Mouse (Mus musculus): ENCODE data around the gene Cc2d2a.

Cc2d2a gene

DNA sequence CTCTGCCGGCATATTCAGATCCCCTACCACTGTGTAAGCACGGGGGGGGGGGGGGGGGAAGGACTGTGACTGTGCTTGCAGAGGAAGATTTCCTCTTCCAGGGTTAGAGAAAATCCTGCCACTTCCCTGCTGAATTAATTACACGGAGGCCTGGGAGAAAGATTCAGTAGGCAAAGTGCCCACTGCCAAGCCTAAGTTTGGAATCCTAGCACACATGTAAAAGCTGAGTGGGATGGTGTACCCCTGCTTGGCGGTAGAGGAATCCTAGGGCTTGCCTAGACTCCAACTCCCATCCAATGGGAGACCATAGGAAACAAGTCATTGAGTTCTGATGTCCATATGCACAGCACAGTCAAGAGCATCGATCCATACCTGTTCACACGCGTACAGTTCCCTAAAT is 61.7 kb downstream of the Cc2d2a start:
- DNase-seq (ENCODE audit: low read depth in 2 of 2, low spot score in 2 of 2): no peak

DNA sequence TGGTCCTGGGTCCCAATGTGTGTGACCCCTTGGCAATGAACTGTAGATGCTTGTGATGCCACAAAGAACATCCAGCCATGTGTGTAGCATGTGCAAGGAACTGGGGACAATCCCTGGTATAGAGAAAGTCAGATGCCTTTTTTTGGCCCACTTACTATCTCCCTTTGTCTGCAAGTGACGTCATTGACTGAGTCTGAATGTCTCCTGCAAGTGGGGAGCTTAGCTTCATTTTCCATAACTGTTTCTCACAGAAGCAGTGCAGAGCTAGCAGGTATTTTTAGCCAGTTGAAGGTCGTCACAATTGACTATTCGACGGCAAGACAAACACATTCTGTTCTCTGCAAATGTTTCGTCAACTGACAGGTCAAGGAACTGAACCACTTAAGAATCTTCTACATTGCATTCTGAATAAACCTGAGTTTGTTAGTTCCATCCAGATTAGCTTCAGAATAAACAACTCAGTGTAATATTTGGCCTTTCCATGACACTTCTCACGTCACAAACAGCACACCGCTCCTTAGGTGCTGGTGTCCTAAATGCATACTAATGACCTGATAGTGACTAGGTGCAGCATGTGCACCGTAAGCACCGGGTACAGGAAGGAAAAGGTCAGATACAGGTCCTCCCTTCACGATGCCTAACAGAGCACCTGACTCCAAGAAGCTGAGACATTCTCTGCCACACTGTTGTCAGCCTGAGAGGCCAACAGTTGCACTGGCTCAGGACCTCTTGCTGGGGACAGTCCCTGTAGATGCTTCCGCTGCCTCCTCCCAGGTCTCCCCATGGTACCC is 66.4 kb downstream of the Cc2d2a start:
- DNase-seq (ENCODE audit: low read depth in 2 of 2, low spot score in 2 of 2): no peak

DNA sequence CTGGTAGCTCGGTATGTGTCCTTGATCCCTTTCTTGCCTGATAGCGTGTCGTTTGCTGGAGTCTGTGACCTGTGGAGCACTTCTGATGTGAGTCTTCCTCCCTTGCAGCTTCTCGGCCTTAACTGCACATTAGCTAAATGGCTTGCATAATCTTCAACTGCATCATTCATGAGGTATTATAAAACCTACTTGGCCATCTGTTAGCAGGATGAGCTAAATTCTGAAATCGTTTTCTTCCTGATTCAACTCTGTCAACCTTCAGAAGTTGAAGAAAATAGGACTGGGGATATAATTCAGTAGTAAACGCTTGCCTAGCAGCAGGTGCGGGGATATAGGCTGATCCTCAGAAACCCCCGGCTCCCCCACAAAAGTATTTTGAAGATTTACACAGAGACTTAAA is 70.2 kb downstream of the Cc2d2a start:
- no peak for DNase-seq (ENCODE audit: low read depth in 2 of 2, low spot score in 2 of 2)

DNA sequence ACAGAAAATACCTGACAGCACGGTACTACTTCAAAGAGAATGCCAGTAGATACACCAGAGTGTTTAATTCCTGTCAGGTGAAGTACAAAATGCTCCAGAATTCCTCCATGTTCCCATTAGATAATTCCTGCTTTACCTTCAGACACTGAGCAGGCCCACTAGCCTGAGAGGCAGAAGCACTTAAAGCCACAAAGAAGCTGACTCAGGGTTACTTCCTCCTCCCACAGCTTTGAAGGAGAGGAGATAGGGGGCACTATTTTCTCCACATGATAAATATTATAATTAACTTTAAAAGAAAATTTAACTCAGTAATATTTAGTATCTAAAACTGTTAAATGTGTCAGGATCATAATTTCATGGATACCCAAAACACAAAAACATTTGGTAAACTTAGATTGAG is 82.0 kb downstream of the Cc2d2a start:
- DNase-seq (ENCODE audit: low read depth in 2 of 2, low spot score in 2 of 2): no peak

DNA sequence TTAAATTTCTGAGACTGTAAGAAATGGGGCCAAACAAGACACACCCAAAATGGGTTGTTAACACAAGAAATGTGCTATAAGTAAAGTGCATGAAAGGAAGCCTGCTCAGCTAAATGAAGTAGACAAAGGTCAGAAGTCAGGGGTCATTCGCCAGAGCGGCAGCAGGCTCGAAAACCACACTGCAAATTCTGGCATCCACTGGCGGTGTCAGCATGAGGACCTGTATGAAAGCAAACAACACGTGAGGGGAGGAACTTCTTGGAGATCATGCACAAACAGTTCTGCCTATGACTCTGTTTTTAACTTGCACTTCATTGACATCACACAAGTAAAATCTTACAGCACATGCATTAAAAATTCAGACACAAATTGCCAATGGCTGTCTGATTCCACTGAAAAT is 83.0 kb downstream of the Cc2d2a start:
- no peak for DNase-seq (ENCODE audit: low read depth in 2 of 2, low spot score in 2 of 2)

DNA sequence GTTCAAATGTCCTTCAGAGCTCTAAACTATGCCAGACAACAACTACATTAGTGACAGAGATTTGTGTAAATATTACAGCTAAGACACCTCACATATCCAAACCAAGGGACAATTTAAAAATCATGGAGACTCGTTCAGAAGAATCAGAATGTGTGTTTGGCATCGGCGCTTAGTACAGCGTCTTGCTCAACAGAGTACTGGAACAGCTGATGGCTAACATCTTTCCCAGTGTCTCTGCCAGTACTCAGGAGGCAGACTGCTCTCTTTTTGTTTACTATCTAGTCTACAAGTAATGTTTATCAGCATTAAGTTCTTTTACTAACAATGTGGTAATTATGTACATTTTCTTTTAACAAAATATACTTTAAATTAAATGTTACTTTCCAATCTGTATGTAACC is 85.9 kb downstream of the Cc2d2a start:
- no peak for DNase-seq (ENCODE audit: low read depth in 2 of 2, low spot score in 2 of 2)

DNA sequence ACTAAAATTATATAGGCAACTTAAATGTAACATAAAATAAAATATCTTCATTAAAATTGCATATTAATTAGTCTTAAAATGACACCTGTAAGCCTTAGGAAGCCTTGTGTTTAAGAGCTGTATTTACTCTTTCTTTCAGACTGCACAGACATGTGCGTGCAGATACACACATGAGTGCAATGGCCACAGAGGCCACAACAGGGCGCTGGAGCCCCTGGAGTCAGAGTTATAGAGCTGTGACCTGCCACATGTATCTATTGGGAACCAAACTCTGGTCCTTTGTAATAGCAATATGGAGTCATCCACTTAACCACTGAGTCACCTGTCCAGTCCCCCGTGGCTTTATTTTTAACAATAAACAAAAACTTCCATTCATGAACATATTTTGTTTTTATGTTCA is 86.9 kb downstream of the Cc2d2a start:
- DNase-seq (ENCODE audit: low read depth in 2 of 2, low spot score in 2 of 2): no peak

DNA sequence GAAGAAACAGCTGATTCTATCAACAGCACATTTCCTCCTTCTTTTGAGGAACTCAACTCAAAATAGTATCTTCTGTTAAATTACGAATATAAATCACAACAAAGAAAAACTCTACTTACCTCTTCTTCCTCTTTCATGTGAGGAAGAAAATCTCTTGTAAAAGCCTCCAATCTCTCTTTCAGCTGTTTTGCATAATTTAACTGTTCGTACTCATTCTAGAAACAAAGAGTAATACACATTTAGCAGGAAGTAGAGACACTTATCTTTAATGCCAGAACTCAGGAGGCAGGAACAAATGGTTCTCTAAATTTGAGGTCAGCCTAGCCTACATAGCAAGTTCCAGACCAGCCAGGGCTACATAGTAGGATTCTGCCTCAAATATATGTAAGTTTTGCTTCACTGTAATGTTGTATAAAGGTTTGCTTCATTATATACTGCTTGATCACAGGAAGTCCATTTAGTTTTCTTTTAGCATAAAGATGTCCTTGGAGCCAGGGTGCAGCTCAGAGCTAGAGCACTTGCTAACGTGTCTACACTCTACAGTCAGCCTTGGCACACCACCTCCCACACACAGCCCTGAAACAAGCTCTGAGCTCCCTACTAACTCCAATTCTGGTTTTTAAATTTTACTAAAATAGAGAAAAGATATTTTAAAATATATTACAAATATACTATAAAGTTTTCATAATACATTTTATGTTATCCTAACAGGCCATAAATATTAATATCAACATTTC is 108.6 kb downstream of the Cc2d2a start:
- no peak for DNase-seq (ENCODE audit: low read depth in 2 of 2, low spot score in 2 of 2)

DNA sequence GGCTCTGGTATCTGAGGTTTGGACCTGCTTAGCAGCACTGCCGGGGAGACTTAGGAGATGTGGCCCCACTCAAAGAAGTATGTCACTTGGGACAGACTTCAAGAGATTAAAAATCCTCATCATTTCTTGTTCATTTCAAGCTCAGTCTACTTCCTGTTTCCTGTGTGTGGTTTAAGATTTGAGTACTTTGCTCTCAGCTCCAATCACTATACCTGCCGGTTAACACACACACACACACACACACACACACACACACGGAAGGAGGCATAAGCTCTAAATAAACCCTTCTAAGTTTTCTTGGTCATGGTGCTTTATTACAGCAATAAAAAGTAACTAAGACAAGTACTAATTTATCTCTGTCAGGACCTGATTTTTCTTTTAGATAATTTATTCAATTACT is 109.4 kb downstream of the Cc2d2a start:
- DNase-seq (ENCODE audit: low read depth in 2 of 2, low spot score in 2 of 2): peak; percentile 17 to 48

DNA sequence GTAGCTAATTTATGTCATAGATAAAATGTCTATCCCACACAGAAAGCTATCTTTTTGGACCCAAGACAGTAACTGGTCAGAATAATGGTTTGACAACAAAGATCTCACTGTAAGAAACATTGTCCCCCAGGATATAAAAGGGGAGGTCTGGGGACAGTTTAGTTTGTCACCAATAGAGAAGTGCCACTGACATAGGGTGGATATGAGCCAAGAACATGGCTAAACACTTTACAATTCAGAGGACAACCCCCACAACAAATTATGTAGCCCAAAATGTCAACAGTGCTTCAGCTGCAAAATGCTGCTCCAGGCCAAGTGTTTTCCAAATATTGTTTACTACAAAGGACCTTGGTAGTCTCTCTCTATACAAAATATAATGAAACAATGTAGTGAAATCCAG is 114.3 kb downstream of the Cc2d2a start:
- DNase-seq (ENCODE audit: low read depth in 2 of 2, low spot score in 2 of 2): no peak

DNA sequence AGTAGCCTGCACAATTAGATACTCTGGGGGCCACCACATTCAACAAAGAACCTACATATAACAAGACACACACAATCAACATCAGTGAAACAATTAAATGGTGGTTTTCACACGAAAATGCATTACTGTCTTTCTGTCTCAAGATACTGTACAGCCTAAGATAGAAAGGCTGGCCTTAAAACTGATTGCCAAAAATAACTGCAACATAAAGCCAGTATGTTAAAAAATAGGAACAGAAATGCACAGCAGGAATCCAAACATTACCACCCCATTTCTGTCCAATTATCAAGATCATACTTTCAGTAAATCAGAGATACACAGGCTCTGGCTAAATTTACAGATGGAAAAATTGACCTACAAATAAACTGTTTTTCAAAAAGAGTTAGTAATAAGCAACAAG is 114.8 kb downstream of the Cc2d2a start:
- no peak for DNase-seq (ENCODE audit: low read depth in 2 of 2, low spot score in 2 of 2)

DNA sequence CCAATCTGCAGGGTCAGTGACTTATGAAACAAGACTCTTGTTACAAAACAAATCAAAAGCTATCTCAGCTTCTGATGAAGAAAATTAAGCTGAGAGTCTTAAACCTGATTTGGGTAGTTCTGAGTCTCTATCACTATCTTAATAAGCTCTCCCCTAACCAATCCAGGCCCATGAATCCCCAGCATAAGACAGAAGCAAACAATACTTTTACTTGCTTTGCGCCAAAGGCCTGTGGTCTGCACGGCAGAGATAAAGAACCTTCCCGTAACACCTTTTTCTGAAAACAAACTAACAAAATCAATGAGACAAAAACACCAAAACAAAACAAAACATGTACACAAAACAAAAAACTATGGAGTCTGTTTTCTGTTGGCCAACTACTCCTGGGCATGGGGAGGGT is 116.4 kb downstream of the Cc2d2a start:
- DNase-seq (ENCODE audit: low read depth in 2 of 2, low spot score in 2 of 2): no peak

DNA sequence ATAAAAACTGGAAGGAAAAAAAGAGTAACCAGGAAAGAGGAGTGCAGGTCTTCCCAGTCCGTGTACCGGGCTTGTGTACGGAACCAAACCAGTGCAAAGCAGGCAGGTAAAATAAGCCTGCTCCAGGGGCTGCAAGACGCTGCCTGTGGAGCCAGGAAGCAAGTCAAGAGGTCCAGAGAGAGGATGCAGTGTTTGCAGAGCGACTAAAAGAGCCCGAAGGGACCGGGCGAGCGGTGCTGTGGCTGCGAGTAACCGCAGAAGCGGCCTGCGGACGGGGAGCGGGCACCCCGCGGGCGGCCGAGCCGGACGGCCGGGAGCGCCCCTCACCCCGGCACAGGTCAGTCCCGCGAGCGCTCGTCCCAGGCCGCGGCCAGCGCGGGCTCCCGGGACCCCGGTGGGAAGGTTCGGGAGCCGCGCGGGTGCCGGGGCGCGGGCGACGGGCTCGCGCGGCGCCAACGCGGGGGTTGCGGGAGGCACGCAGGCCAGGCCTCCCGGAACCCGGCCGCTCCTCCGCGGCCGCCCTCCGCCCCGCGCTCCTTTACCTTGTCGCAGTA is 119.4 kb downstream of the Cc2d2a start:
- peak; percentile 8 to 25 for DNase-seq (ENCODE audit: low read depth in 2 of 2, low spot score in 2 of 2)

DNA sequence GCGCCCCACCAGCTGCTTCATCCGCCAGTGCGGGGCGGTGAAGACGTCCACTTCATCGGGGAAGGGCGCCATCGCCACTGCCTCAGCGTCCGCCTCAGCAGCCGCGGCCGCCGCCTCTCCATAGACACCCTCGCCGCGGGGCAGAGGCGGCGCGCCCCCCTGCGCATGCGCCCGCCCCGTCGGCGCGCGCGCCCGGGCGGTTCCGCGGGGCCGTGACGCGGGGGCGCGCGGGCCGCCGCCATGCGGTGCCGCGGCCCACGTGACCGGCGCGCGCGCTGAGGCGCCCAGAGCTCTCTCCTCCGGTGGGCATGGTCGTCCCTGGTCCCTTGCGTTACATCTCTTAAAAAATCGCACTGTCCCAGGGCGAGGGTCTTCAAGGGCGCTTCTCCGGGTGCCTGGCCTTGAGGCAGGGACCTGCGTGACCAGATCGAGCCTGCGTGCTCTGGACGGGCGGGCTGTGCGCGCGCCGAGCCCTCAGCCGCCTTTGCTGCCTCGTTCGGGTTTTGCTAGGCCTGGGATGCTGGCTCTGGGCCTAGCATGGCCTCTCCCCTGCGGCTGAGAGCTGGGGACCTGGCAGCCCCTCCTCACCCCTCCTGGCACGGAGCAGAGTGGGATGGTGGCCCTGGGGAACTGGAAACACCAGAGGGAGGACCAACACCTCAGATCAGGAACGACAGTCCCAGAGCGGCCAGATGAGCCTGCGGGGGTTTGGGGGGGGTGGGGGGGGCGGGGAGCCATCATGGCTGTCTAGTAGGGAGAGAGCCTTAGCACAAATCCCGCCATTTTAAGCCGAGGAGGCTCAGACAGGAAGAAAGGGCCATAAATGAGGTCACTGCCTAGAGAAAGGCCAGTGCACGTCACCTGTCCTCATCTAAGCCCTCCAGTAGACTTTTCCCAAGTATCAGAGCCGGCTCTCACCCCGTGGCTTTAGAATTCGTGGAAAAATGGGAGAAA is 120.1 kb downstream of the Cc2d2a start:
- DNase-seq (ENCODE audit: low read depth in 2 of 2, low spot score in 2 of 2): peak; percentile 70

DNA sequence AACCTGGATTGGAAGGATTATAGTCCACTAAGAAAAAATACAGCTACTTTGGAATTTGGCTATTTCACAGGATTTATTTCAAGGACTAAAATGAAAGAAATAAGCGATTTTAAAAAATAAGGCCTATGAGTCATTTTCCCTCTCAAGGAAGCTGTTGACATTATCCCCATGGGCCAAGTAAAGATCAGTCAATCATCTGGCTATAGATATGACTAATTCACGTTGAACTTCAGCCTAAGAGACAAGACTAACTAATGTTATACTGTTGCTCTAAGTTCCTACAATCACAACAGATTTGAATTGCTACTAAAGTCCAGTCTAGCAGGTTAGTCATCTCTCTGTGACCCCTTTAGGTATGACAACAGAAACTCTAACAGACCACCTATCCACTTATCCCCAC is 121.8 kb downstream of the Cc2d2a start:
- no peak for DNase-seq (ENCODE audit: low read depth in 2 of 2, low spot score in 2 of 2)

DNA sequence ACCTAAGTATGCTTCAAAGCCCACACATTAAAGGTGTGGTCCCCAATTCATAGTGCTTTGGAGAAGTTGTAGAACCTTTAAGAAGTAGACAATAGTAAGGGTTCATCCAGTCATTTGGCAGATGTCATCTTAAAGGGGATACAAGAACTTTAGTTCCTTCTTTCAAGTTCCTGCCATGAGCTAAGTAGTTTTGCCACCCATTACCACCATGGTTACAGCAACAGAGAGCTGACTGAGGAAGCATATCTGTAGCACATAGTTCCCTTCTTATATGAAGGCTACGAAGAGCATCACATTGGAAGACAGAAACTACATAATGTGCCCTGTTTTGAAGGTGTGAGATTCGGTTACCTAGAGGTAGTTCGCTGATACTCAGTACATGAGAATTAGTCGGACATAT is 124.5 kb downstream of the Cc2d2a start:
- no peak for DNase-seq (ENCODE audit: low read depth in 2 of 2, low spot score in 2 of 2)

DNA sequence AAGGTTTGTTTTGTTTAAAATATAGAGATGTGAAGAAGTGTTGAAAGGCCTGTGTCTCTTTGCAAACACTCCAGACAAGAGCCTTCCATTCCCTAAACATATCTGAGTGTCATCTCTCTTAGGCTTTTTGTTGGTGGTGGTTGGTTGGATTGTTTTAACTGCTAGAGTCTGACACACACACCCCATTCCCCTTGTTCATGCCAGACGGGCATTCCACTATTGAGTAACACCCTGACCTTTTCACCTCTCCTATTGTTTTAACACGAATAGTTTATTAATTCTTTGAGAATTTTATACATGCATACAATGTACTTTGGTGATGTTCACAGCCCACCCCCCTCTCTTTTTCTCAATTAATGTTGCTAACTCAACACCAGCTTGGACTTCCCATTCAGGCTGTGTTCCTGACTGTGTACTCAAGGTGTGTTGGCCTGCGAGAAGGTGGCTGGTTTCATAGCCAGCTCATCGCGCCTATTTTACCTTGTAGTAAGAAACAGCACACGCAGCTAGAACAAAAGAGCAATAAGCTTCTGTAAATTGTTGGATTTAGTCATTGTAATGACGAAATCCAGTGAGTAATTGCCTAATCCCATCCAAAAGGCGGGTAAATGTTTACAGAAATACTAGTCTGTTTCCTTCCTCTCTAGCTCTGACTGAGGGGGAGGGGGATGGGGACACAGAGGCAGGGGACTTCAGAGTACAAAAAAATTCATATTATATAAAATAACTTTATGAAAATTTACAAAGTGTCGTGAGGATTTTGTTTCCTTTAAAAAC is 126.0 kb downstream of the Cc2d2a start:
- DNase-seq (ENCODE audit: low read depth in 2 of 2, low spot score in 2 of 2): no peak

Measured in CD8-positive naive resting alpha-beta T cell, adult 2 months (primary cell).